Mouse (Mus musculus): Measurements from ENCODE around the gene Ube2l6.

Ube2l6 gene

GRCm38 (mm10) chr2:84838993-84839980, 40.7 kb downstream of the Ube2l6 start:
- DNase-seq: peak; percentile 73

DNA sequence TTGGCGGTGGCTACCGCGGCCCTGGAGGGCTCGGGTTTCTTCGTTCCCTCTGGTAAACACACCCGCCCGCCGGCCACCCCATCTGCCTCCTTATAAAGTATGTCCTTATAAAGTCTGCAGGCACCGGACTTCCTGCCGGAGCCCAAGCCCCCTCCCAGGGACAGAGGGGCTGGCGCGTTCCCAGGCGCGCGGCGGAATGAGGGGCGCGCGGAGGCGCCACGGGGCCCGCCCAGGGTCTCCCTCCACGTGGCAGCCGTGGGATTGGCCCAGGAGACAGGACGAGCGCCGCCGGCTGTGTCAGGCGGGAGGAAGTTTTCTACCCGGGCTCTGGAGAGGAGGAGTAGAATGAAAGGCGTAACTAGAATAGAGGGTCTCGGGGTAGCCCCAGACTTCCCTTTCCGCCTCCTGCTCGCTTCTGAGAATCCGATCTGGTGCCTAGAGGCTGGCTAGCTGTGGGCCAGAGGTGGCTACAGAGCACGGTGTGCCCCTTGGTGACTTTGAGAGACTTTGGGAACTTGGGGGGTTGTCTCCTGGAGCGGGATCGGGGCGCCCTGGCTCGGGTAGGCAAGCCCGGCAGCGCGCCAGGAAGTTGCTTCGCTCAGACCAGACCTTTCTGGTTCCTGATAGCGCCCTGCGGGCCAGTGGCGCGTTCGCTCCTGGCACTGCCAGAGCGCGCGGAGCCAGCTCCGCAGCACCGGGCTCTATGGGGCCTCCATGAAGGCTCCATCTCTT, 41.6 kb downstream of the Ube2l6 start:
- DNase-seq: peak; percentile 94

GRCm38 (mm10) chr2:84840748-84841563, 42.3 kb downstream of the Ube2l6 start:
- DNase-seq: peak; percentile 27

DNA sequence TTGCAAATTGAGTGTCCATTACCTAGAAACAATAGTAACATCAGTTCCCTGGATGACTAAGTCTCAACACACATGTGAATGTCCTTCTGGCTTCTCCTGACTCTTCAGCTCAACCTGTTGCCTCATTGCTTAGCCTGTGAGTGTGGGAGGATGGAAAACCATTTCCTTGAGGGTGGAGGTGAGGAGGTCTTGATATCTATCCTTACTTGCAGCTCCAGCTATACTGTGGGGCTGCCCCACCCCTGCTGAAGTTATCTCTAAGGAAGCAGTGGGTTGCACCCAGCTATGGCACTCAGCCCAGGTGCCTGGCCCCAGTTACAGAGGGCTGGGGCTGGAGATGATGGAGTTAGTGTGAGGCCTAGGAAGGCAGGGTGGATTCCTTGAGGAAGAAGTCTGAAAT, 43.3 kb downstream of the Ube2l6 start:
- DNase-seq: no peak

GRCm38 (mm10) chr2:84843654-84844053, 45.0 kb downstream of the Ube2l6 start:
- no peak for DNase-seq

DNA sequence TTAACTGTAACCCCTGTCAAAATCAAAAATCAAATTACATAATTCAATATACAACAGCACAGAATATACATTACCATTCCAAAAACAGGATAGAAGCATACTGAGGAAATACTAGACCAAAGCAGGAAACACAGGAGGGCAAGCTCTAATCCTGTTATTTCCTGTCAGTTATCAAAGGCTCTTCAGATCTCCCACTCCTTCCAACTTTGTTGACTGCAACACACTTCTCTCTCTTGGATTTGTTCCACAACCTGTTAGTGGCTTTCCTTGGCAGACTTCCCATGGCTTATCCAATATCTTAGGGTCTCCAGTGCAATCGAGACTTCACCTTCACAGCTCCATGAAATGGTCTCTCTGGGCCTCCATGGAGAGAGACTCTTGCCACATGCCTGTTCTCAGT, 46.6 kb downstream of the Ube2l6 start:
- no peak for DNase-seq

- no peak for DNase-seq
Measured at GRCm38 (mm10) chr2:84850407-84851129, 51.9 kb downstream of the Ube2l6 start.

GRCm38 (mm10) chr2:84851130-84852040, 52.8 kb downstream of the Ube2l6 start:
- peak; percentile 77 for DNase-seq

- peak; percentile 69 for DNase-seq
Measured at GRCm38 (mm10) chr2:84855732-84856131, 57.1 kb downstream of the Ube2l6 start.

GRCm38 (mm10) chr2:84858551-84858950, 59.9 kb downstream of the Ube2l6 start:
- DNase-seq: no peak
